Mouse (Mus musculus) embryonic facial prominence, embryonic 14.5 days (tissue): Measurements from ENCODE around the gene Otud7a. TPM values are rescaled to one million over a fixed set of nuclear protein-coding genes. Genes with fewer than 3 reads are reported as not detected.

Experiments
- ATAC-seq: fragments of 200-750 bp; cut with Nextera tagmentation; 2 replicates; pipeline ENCODE4 v1.8.0; 2017; ENCODE audit warnings: low read depth, moderate number of reproducible peaks, moderate TSS enrichment
- DNase-seq: peaks from one replicate; pipeline ENCODE4 v3.0.0-alpha.2; 2015; ENCODE audit warnings: low spot score
- H3K27ac ChIP-seq: fragments of 300-500 bp; sonication (generic); replicated peaks from 2 replicates; pipeline ENCODE4 v1.5.1; 2014; ENCODE audit warnings: low read depth, mild to moderate bottlenecking, low read length, moderate library complexity
- H3K27me3 ChIP-seq: fragments of 300-500 bp; sonication (generic); replicated peaks from 2 replicates; pipeline ENCODE4 v1.6.1; 2014; ENCODE audit warnings: low read length; ENCODE audit not compliant: control insufficient read depth, insufficient read depth
- H3K36me3 ChIP-seq: fragments of 300-500 bp; sonication (generic); 2 replicates; pipeline ENCODE4 v1.6.1; 2014; ENCODE audit warnings: low read length, mixed read lengths; ENCODE audit not compliant: control insufficient read depth, insufficient read depth
- H3K4me1 ChIP-seq: fragments of 300-500 bp; sonication (generic); 2 replicates; pipeline ENCODE4 v1.6.1; 2014; ENCODE audit warnings: antibody characterized with exemption, low read length; ENCODE audit not compliant: control insufficient read depth, insufficient read depth
- H3K4me2 ChIP-seq: fragments of 300-500 bp; sonication (generic); 2 replicates; pipeline ENCODE4 v1.6.1; 2014; ENCODE audit warnings: low read depth, mild to moderate bottlenecking, low read length, moderate library complexity, mixed read lengths
- H3K4me3 ChIP-seq: fragments of 300-500 bp; sonication (generic); 2 replicates; pipeline ENCODE4 v1.5.1; 2014; ENCODE audit warnings: low read depth, mild to moderate bottlenecking, low read length
- H3K9ac ChIP-seq: fragments of 300-500 bp; sonication (generic); 2 replicates; pipeline ENCODE4 v1.6.1; 2014; ENCODE audit warnings: low read depth, mild to moderate bottlenecking, low read length, moderate library complexity, mixed read lengths
- H3K9me3 ChIP-seq: fragments of 300-500 bp; sonication (generic); 2 replicates; pipeline ENCODE4 v1.6.1; 2016; ENCODE audit warnings: low read length; ENCODE audit not compliant: control insufficient read depth
- WGBS: fragments of 180-500 bp; shearing (Covaris S2); extraction: QIAGEN DNeasy Blood & Tissue Kit; methylation state at CpG from one replicate; pipeline ENCODE4 v1.1.7; 2014; 5-methylcytosine and 5-hydroxymethylcytosine counted together
- polyA plus RNA-seq: library from polyadenylated mRNA; unstranded; fragments of >200 nt; fragmentation: Nextera tagmentation; extraction: Ambion mirVana; gene quantifications from 2 replicates; pipeline ENCODE4 v1.2.1, GENCODE M21; 2014

The Otud7a gene
- polyA plus RNA-seq, 1 experiment from 2014 or later, result 0.64 TPM

- Histone ChIP-seq H3K27me3 (no peaks in the 10 kb centered on the region), H3K9me3 (no peaks in the 10 kb centered on the region), H3K27ac (no peak overlapping the region), H3K4me1 (no peaks in the 10 kb centered on the region), H3K36me3 (no peaks in the 10 kb centered on the region), H3K4me2 (no peak overlapping the region), H3K9ac (no peak overlapping the region), H3K4me3 (no peak overlapping the region)
- ATAC-seq (no peak), DNase-seq (no peak)
- 88% methylated on average over 2 of the region's 2 CpGs for WGBS
Observed at GRCm38 (mm10) chr7:63483091-63483490, 38.5 kb downstream of the Otud7a start.

- 80% methylated on average over 9 of the region's 9 CpGs for WGBS
- H3K9ac ChIP-seq, result no peak overlapping the region
- H3K9me3 ChIP-seq, result no peaks in the 10 kb centered on the region
- no peaks in the 10 kb centered on the region for H3K4me1 ChIP-seq
- DNase-seq (no peak), ATAC-seq (no peak)
- no peak overlapping the region for H3K27ac ChIP-seq
- H3K4me3 ChIP-seq, result no peak overlapping the region
- H3K36me3 ChIP-seq, result no peaks in the 10 kb centered on the region
- H3K27me3 ChIP-seq, result no peaks in the 10 kb centered on the region
- no peak overlapping the region for H3K4me2 ChIP-seq
Observed at GRCm38 (mm10) chr7:63497051-63497547, 52.5 kb downstream of the Otud7a start.

- H3K9me3 ChIP-seq, result no peaks in the 10 kb centered on the region
- no peak overlapping the region for H3K9ac ChIP-seq
- 22% methylated on average over 2 of the region's 2 CpGs for WGBS
- H3K27me3 ChIP-seq, result no peaks in the 10 kb centered on the region
- no peak for ATAC-seq
- no peak overlapping the region for H3K27ac ChIP-seq
- no peak overlapping the region for H3K4me3 ChIP-seq
- DNase-seq, result peak; percentile 15
- H3K4me2 ChIP-seq, result no peak overlapping the region
- H3K36me3 ChIP-seq, result no peaks in the 10 kb centered on the region
- H3K4me1 ChIP-seq, result no peaks in the 10 kb centered on the region
Observed at GRCm38 (mm10) chr7:63504202-63504601, 59.7 kb downstream of the Otud7a start.

- Histone ChIP-seq H3K4me1 (no peaks in the 10 kb centered on the region), H3K27me3 (no peaks in the 10 kb centered on the region), H3K36me3 (no peaks in the 10 kb centered on the region), H3K9ac (no peak overlapping the region), H3K4me2 (no peak overlapping the region), H3K27ac (no peak overlapping the region), H3K9me3 (no peaks in the 10 kb centered on the region), H3K4me3 (no peak overlapping the region)
- ATAC-seq (no peak), DNase-seq (no peak)
- WGBS, result 97% methylated on average over 2 of the region's 2 CpGs
Observed at GRCm38 (mm10) chr7:63508079-63508478, 63.5 kb downstream of the Otud7a start.

GRCm38 (mm10) chr7:63509825-63510224 lies 65.3 kb downstream of the Otud7a start:
- WGBS, result 50% methylated on average over 1 of the region's 1 CpGs
- Histone ChIP-seq H3K36me3 (no peaks in the 10 kb centered on the region), H3K27ac (no peak overlapping the region), H3K9ac (no peak overlapping the region), H3K4me2 (no peak overlapping the region), H3K4me3 (no peak overlapping the region), H3K4me1 (no peaks in the 10 kb centered on the region), H3K9me3 (no peaks in the 10 kb centered on the region), H3K27me3 (no peaks in the 10 kb centered on the region)
- ATAC-seq (no peak), DNase-seq (peak; percentile 27)

GRCm38 (mm10) chr7:63511458-63511857 lies 66.9 kb downstream of the Otud7a start:
- no peaks in the 10 kb centered on the region for H3K9me3 ChIP-seq
- DNase-seq, result no peak
- ATAC-seq, result no peak

GRCm38 (mm10) chr7:63512561-63512960 lies 68.0 kb downstream of the Otud7a start:
- no peak overlapping the region for H3K27ac ChIP-seq
- 64% methylated on average over 2 of the region's 2 CpGs for WGBS
- no peak overlapping the region for H3K9ac ChIP-seq
- H3K27me3 ChIP-seq, result no peaks in the 10 kb centered on the region
- H3K4me3 ChIP-seq, result no peak overlapping the region
- no peak for ATAC-seq
- no peaks in the 10 kb centered on the region for H3K9me3 ChIP-seq
- no peaks in the 10 kb centered on the region for H3K36me3 ChIP-seq
- DNase-seq, result no peak
- H3K4me1 ChIP-seq, result no peaks in the 10 kb centered on the region
- no peak overlapping the region for H3K4me2 ChIP-seq

More at GRCm38 (mm10) chr7:63511458-63511857, 66.9 kb downstream of the Otud7a start:
- Histone ChIP-seq H3K9ac (no peak overlapping the region), H3K4me2 (no peak overlapping the region), H3K36me3 (no peaks in the 10 kb centered on the region), H3K4me1 (no peaks in the 10 kb centered on the region), H3K27ac (no peak overlapping the region), H3K4me3 (no peak overlapping the region), H3K27me3 (no peaks in the 10 kb centered on the region)

- H3K4me2 ChIP-seq, result no peak overlapping the region
- no peak overlapping the region for H3K4me3 ChIP-seq
- H3K4me1 ChIP-seq, result no peaks in the 10 kb centered on the region
- no peaks in the 10 kb centered on the region for H3K36me3 ChIP-seq
- H3K27me3 ChIP-seq, result no peaks in the 10 kb centered on the region
- ATAC-seq (no peak), DNase-seq (no peak)
- no peaks in the 10 kb centered on the region for H3K9me3 ChIP-seq
- no peak overlapping the region for H3K9ac ChIP-seq
- WGBS, result 88% methylated on average over 5 of the region's 5 CpGs
- H3K27ac ChIP-seq, result no peak overlapping the region
Observed at GRCm38 (mm10) chr7:63516141-63516895, 71.8 kb downstream of the Otud7a start.

- no peak for ATAC-seq
- Histone ChIP-seq H3K4me2 (no peak overlapping the region), H3K4me1 (no peaks in the 10 kb centered on the region), H3K4me3 (no peak overlapping the region), H3K9ac (no peak overlapping the region), H3K9me3 (no peaks in the 10 kb centered on the region), H3K27me3 (no peaks in the 10 kb centered on the region), H3K36me3 (no peaks in the 10 kb centered on the region), H3K27ac (no peak overlapping the region)
- 90% methylated on average over 1 of the region's 1 CpGs for WGBS
- DNase-seq, result no peak
Observed at GRCm38 (mm10) chr7:63520299-63520698, 75.7 kb downstream of the Otud7a start.
